Mouse (Mus musculus): ENCODE data around the gene Taf8.
A peak's percentile ranks its signal among the peaks of the same experiment; 100 is the strongest.
"Not testable (repeated sequence)": the region's sequence is repeated elsewhere in the genome, so short reads cannot be mapped to it uniquely, and the experiment has no call there.

Taf8 gene

DNA sequence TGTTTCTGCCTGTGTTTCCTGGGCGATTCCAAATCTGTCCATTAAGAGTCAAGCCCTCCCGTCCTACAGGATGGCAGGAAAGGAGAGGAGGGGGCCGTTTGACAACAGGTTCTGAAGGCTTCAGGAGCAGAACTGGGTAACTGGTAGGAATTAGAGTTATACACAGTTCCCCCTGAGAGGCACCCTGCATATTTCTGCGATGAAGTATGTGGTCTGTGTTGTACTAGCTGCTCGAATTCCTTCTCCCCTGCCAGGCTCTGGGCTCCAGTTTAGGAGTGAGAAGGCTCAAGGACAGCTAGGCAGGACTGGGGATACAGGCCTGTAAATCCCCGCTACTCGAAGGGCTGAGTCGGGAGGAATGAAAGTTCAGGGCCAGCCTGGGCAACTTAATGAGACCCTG is 16.1 kb upstream of the Taf8 start:
- no peak for DNase-seq (ENCODE audit: low spot score in 2 of 2)

DNA sequence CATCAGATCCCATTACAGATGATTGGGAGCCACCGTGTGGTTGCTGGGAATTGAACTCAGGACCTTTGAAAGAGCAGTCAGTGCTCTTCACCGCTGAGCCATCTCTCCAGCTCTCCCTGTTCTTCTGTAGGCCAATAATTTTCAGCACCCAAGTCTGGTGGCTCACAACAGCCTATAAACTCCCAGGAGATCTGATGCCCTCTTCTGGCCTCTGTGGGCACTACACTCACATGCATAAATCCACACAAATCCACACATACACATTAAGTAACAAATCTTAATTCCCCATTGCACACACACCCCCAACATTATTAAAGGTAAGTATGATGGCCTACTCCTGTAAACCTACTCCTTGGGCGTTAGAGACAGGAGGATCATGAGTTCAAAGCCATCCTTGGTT is 14.1 kb upstream of the Taf8 start:
- DNase-seq (ENCODE audit: low spot score in 2 of 2), result no peak

DNA sequence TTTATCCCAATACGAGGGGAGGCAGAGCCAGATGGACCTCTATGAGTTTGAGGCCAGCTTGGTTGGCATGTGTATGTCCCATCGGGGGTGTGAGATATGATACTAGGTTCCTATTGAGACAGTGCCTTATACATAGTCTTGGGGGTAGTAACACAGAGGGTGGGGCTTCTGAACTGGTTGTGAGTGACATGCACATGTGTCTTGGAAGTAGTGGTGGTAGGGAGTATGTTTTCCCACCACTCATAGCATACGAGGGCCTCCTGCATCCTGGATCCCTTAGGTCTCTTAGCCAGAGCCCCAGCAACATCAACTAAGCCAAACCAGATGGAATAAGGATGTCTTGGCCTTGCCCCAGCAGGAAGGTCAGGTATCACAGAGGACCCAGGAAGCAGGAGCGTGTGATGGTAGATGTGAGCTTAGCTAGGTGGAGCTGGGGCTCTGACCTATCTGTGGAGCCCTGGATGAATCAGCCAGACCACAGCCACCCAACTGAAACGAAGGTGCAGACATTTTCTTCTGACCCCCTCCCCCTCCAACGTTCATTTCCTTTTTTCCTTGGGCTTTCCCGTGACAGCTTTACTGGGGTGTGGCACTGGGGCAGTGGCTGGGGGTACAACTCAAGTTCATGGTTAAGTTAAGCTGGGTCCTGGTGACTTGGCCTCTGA is 13.2 kb upstream of the Taf8 start:
- no peak for DNase-seq (ENCODE audit: low spot score in 2 of 2)

DNA sequence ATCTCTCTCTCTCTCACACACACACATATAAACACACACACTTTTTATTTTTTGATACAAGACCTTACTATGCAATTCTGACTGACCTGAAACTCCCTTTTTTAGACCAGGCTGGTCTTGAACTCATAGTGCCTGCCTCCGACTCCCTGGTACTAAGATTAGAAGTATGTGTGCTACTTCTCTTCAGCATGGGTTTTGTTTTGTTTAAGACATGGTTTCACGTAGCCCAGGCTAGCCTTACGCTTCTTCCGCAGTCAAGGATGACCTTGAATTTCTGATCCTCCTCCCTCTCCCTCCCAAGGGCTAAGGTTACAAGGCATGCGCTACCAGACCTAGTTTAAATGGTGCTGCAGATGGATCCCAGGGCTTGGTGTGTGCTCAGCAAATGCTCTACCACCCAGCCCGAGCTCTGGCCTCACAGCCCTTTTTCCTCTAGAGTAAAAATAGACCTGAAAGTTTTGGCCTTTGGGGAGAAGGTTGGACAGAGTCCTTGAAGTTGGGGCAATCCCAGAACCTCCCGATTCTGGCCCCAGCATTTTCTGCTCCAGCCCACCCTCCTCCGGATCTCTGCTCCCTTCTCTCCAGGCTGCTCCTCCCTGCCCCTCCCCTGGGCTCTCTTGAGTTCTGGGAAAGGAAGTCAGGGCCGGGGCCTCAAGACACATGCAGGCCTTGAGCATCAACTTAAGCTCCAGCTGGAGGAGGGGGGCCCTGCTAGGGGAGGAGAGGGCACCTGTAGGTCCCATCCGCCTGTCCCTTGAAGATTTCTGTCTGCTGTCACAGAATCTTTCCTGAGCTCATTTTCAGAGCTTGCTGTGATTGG is 11.1 kb upstream of the Taf8 start:
- DNase-seq (ENCODE audit: low spot score in 2 of 2), result no peak

DNA sequence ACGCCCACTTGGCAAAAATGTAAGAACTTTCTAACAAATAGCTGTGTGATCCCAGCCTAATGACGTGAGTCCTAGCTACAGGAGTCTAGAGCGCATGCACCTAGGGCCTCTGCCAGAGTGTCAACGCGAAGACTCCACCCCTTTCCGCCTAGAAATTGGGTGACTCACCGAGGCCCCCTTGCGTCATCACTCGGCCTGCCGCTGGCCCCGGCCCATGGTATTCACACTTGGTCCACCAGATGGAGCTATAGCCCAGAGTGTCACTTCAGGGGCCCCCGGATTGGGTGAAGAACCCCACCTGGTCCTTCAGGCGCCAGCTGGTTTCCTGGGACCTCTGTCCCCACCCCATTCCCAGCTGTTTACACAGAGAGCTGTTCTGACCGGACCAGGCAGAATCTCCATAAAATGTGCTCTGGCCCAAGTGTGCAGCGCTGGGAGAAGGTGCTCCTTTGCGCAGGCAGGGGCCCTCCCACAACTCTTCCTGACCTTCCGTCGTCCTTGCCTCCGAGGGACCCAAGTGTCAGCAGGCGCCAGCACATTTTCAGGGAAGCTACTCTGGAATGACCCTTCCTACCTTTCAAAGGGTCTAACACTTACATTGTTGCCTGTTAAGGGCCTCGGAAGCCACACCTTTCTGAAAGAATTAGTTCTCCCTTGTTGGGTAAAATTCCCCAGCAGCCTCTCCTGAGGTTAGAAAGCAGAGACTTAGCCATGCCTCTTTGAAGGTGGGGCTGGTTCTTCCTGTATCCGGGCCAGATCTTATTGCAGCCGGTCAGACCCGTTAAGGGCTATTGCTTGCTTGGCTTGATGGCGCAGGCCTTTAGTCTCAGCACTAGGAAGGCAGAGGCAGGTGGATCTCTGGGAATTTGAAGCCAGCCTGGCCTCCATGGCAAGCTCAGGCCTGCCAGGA is 9.3 kb upstream of the Taf8 start:
- peak; percentile 96 to 98 for DNase-seq (ENCODE audit: low spot score in 2 of 2)

DNA sequence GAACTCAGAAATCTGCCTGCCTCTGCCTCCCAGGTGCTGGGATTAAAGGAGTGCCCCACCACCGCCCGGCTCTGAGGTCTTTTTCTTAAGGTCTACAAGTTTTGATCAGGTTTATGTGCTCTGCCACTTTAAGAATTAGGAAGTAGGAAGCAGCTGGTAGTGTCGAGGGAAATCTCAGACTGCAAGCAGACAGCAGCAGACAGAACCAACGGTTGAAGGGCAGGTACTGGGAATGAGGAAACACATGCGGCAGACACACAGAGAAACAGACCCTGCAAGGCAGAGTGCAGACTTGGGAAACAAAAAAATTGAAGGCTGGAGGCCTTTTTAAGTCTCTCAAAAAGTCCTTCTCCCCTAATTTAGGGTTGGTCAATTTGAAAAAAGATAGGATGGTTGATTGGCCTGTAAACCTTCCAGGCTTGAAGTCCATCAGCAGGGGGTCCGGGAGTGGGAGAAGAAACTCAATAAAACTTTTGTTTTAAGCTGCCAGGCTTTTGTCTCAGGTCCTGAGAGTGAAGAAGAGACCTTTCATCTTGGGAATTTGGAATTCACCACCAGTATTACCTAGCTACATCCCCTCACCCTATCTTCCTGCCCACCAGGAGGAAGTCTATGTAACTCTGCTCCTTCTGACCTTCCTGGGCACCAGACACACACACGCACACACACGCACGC is 7.1 kb upstream of the Taf8 start:
- no peak for DNase-seq (ENCODE audit: low spot score in 2 of 2)

DNA sequence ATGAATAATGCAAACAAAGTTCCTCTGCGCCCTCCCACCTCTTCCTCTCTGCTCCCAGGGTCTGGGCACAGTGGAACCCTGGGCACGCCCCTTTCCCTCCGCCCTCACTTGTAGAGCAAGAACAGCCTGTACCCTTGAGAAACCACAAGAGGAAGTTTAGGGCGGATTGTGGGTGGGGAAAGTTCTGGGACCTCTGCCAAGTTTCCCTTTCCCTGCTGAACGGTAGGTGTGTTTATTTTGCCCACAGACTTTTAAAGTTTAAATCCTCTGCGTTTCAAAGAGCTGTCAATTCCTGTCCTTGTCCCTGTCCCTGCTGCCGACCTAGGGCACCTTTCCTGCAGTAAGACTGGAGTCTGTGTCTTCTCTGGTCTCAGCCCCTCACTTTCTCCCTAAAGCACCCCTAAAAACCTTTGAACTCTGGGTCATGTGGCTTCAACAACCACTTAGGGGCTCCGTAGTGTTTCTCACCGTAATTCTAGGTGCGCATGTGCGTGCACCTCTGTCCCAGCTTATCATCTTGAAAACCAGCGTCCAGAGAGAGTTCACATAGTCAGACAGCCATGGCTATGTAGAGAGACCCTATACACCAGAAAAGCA is 6.0 kb upstream of the Taf8 start:
- DNase-seq (ENCODE audit: low spot score in 2 of 2), result peak; percentile 89 to 90

DNA sequence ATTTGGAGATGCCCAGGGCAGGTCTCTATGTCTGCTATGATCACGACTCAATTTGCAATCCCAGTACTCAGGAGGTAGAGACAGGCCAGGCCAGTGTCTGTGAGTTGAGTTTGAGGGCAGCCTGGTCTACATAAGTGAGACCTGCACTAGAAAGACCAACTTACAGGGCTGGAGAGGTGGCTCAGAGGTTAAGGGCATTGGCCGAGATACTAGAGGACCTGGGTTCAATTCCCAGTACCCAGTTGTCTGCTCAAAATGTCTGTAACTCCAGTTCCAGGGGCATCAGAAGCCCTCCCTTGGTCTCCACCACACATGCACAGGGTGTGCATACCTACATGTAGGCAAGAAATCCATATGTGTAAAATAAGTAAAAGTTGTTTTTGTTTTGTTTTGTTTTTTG is 5.4 kb upstream of the Taf8 start:
- DNase-seq (ENCODE audit: low spot score in 2 of 2), result no peak

DNA sequence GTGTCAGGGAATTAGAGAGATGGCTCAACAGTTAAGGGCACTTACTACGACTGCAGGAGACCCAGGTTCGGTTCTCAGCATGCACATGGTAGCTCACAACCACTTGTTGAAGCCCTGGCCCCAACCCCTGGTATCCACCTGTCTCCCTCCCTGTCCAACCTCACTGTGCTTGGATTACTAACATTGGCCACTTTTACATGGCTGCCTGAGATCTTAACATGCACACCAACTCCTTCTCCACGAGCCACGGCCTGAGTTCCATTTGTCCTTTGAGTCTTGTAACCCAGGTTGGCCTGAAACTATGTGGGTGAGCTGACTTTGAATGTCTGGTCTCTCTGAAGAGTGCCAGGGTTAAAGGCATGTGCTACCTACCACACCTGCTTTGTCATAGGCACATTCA is 4.6 kb upstream of the Taf8 start:
- DNase-seq (ENCODE audit: low spot score in 2 of 2), result no peak

DNA sequence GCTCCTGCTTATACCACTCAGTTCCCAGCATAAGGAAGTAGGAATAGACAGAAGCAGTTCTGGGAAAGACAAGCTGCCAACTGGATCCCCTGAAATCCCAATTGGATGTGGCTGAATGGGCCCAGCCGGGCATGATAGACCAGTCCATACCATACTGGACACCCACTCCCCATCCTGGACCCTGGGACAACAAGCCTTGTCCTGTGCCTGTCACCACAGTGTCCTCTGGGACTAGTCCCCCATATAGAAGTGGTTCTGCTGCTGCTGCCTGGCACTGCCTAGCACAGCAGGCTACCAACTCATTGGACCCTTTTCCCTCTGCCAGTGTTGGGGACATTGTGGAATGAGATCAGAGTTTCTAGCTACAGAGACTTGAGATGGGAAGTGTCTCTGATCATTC is 4.0 kb upstream of the Taf8 start:
- DNase-seq (ENCODE audit: low spot score in 2 of 2), result no peak

DNA sequence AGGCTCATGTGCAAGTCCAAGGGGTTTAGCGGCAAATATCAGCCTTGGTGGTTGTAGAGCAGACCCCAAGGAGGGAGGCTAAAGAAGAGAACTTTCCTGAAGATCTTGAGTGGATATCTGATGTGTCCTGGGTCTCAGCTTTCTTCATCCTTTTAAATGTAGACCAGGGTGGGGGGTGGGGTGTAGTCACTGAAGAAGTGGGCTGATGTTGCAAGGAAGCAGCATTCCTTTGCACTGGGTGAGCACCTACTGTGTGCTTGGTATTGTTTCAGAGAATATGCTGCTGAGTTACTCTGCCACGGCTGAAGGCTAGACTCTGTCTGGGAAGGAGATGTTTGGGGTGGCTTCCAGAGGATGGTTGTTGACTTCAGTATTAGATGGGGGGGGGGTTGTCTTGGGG is 3.5 kb upstream of the Taf8 start:
- no peak for DNase-seq (ENCODE audit: low spot score in 2 of 2)

DNA sequence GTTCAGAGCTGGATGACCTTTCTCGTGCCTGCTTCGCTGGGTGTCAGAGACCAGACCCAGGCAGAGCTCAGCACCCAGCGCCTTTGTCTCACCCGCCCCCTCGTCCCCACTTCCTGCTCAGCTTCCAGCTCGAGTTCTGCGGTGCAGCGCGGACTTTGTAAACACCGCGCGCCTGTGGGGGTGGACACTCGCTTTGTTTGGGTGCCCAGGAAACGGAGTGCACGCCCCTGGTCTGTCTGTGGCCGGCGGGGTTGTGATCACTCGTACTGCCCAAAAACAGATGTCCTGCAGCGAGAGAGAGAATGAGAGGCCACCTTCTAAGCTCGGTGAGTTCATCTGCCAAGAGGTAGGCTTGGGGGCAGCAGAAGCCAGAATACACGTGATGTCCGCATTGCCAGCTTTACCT is 2.9 kb upstream of the Taf8 start, which contains the start of gene Ccnd3:
TSS of gene Ccnd3 (plus strand) at position 111 of the 406 bp plus-strand sequence.
- DNase-seq (ENCODE audit: low spot score in 2 of 2), result peak; percentile 37 to 65

DNA sequence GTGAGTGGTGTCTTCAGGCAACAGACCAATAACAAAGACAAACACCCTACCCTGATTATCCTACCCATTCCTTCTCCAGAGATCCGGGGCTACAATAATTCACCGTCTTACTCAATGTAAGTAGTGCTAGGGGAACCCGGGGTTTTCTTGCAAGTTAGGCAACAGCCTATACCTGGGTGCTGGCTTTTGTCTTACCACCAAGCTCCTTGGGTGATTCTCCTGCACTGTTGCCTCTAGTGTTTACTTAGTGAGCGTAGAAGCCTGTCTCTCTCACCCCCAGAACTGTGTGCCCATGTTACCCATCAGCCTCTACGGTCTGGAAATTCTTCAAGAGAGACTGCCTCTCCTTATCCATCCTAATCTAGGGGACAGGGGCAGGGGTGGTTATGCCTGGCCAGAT is 2.1 kb upstream of the Taf8 start:
- DNase-seq (ENCODE audit: low spot score in 2 of 2), result no peak

DNA sequence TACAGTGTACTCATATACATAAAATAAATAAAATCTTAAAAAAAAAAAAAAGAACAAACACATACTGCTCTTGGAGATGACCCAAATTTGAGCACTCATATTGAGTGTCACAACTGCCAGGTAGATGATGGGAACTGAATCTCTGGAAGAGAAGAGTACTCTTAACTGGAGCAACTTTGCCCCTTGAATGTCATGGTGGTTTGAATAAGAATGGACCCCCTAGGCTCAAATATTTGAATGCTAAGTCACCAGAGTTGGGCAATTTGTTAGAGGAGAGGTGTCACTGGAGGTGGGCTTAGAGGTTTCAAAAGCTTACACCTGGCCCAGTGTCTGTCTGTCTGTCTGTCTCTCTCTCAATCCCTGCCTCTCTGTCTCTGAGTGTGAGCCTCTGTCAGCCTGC is 1.6 kb upstream of the Taf8 start:
- no peak for DNase-seq (ENCODE audit: low spot score in 2 of 2)

DNA sequence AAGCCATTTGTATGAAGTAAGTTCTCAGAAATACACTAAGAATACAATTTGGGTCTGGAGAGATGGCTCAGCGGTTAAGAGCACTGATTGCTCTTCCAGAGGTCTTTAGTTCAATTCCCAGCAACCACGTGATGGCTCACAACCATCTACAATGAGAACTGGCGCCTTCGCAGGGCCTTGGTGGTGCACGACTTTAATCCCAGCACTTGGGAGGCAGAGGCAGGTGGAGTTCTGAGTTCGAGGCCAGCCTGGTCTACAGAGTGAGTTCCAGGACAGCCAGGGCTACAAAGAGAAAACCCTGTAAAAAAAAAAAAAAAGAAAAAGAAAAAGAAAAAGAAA is 584 bp upstream of the Taf8 start:
- not testable (repeated sequence) for DNase-seq (ENCODE audit: low spot score in 2 of 2)

DNA sequence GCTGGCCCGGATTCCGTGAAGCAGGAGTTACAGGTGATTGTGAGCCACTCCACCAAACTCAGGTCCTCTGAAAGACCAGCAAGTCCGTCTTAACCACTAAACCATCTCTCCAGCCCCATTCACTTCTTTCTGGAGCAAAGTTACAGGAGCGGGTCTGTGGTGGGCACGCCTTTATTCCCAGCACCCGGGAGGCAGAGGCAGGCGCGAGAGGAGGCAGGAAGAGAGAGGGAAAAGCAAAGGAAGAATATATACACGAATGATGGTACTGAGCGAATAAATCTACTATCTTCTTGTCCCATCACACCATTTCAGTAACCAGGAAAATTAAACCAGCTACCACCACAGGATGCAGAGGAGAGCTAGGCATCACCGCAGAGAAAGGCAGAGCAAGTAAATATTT is 561 bp downstream of the Taf8 start:
- DNase-seq (ENCODE audit: low spot score in 2 of 2), result no peak

DNA sequence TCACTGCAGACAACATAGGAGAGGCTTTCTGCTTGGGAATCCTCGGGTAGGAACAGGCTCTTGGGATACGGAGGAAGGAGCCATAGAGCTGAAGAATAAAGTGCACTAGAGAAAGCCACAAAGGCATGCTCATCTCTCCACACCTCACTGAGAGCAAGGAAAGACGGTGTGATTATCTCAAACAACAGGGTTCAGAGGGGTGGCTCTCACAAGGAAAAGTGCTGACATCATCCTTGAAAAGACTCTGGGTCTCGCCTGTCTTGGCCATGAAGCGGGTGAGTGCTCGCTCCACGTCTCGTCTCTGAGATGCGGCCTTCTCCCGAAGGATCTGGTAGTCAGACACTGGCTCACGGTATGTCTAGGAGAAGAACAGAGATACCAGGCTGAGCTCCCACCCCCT is 8.0 kb downstream of the Taf8 start:
- DNase-seq (ENCODE audit: low spot score in 2 of 2), result no peak

DNA sequence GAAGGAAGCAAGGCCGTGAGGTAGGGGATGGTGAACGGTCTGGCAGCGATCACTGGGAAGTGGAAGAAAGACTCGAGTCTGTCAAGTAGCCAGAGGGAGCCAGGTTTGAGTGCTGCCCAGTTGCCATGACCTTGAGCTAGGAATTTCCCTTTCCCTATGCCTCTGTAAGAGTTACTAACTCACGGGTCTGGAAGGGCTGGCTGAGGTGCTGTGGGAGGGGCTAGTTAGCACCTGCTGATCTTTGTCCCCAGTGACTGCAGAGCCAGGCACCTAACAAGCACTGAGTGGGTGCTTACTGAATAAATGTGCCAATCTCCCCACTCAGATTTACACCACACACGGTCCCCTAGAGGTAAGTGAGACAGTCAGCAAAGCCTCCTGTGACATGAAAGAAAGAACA is 8.4 kb downstream of the Taf8 start:
- no peak for DNase-seq (ENCODE audit: low spot score in 2 of 2)

DNA sequence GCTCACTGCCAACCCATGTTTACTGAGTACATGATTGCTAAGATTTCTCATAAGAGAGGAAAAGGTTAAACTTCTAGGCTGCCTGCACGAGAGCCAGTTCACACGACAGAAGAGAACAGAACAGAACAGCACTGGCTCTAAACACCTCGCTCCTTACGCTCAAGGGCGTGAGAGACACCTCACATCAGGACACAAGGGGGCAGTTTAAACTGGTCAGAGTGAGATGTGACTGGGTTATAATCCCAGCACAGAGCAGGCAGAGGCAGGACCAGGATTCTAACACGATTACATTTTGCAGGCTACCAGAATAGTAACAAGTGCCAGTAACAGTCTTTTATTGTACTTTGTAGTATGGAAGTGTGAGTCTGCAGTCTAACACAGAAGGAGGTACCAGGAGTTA is 9.4 kb downstream of the Taf8 start:
- DNase-seq (ENCODE audit: low spot score in 2 of 2), result no peak

DNA sequence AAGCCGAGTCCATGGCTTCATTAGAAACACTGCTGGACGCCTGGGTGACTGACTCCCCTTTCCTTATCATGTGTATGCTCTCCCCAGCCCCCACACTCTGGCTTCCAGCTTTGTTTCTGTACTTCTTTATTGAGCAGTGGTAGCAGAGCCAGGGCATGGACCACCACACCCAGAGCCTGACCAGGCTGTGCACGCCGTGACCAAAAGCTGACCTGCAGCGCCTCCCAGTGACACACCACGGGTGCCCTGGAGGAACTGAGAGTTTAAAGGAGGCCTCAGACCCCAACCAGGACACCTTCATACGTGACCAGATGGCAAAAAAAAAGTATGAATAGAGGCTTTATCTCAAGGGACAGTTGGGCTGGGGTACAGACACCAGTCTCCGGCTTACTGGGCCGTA is 11.3 kb downstream of the Taf8 start:
- DNase-seq (ENCODE audit: low spot score in 2 of 2), result no peak

DNA sequence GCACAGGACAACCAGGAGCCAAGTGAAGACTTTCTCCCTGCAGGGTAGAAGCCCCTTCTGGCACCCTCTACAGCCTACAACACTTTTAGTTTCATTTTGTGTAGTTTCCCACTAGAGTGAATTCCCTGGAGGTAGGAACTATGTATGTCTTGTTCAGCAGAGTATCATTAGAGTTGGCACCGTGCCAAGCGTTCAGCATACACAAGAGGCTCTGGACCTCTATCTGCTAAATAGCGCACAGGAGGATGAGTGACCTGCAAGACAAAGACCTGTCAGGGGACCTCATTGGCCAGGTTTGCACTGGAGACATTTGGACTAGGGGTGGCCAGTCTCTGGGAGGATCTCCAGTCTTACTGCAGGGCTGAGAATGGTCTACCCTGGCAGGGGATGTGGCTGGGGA is 16.3 kb downstream of the Taf8 start:
- no peak for DNase-seq (ENCODE audit: low spot score in 2 of 2)

DNA sequence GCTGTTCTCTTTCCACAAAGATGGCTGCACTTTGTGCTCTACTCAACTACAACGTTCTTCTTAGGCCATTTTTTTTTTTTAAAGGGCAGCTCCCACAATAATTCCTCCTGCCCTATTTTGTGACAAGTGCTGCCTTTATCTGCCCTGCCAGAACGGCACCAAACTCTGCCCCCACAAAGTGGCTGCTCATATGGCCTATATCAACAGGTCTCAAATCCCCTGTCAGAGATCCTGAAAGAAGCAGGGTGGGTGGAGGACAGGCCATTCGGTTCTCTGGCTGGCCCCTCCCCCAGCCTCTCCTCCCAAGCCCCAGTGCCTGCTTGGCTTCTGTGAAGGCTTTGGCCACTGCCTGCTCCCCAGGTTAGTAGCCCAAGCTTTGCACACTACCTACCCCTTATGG is 17.1 kb downstream of the Taf8 start:
- no peak for DNase-seq (ENCODE audit: low spot score in 2 of 2)

All from frontal cortex, postnatal 36 days (tissue).